Mouse (Mus musculus): Measurements from ENCODE around the gene Anp32a.

Gene Anp32a

GRCm38 (mm10) chr9:62341123-62341486 lies at the start of gene Anp32a:
Gene Anp32a, plus strand, starts transcription at chr9:62341293.
- ChIA-PET POLR2A (interaction anchor here in 3 of 4 experiments (0.5 to 2.5 kb wide), 11 partner anchors 9 to 427 kb away, joined by 3 to 12 read pairs (median 4); partner anchors contain the start of genes Glce (in 1 of the 3) and Rplp1 (in 1 of the 3)), CTCF (interaction anchor here in 2 of 4 experiments (0.5 to 1.3 kb wide), 6 partner anchors 9 to 356 kb away, joined by 3 to 5 read pairs (median 4); no protein-coding TSS in a partner anchor)

DNA sequence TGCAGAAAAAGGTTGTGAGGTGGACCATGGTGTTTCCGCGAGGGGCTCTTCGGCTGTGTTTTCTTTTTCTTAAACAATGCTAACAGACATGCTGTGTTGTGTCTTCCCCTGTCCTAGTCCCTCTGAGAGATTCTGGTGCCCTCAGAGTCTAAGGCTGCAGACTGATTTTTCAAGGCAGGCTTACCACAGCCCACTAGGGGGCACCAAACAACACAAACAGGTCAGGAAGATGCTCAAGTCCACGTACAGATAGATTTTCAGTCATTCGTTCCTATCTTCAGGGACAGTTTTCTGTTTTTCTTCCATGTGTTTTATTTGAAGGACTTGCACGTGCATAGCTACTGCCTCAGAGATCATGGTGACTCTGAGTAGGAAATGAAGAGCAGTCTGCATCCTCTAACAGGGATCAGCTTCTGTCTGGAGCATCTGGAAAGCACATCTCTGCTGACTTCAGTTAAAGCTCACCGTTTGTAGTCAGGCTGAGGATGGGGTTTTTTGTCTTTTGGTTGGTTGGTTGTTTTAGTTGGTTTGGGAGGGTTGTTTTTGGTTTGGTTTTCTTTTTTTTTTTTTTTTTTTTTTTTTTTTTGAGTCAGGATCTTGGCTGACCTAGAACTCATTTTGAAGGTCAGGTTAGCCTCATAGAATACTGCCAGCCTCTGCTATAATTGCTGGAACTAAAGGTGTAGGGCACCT lies 45.9 kb upstream of the Anp32a start:
- POLR2A ChIA-PET = interaction anchor here in 2 of 4 experiments (0.6 to 0.8 kb wide), 4 partner anchors 9 to 252 kb away, joined by 3 to 5 read pairs (median 4); no protein-coding TSS in a partner anchor

DNA sequence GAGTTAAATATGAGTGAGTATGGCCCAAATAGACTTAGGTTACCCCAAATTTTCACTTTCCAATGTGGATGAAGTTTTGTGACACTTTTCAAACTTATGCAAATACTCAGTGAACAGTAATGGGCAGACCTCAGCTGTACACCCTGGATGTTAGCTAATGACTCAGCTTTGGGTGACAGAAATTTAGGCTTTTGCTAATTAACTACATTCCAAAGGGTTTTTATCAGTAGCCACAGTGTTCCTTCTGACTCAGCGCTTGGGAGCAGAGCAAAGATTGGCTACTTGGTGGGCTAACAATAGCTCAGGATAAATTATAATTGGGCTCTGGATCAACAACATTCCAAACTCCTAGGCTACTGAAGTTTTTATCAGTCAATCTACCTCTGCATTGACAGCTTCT lies 44.2 kb upstream of the Anp32a start:
- CTCF ChIA-PET = interaction anchor here in 3 of 4 experiments (0.5 to 3.9 kb wide), 10 partner anchors 8 to 450 kb away, joined by 3 to 25 read pairs (median 4); no protein-coding TSS in a partner anchor
- POLR2A ChIA-PET = interaction anchor here in 2 of 4 experiments (0.5 to 1.2 kb wide), 5 partner anchors 37 to 589 kb away, joined by 3 to 4 read pairs (median 3); no protein-coding TSS in a partner anchor

More for the DNA sequence above, 45.9 kb upstream of the Anp32a start:
- CTCF ChIA-PET = interaction anchor here (0.6 to 3.9 kb wide), 19 partner anchors 9 to 334 kb away, joined by 3 to 25 read pairs (median 4); partner anchors contain the start of gene Glce (in 1 of the 4)

- CTCF ChIA-PET = interaction anchor here in 2 of 4 experiments (0.8 to 1.6 kb wide), 2 partner anchors 10 to 234 kb away, joined by 3 to 7 read pairs; no protein-coding TSS in a partner anchor
- POLR2A ChIA-PET = interaction anchor here in 2 of 4 experiments (1.1 kb wide), 2 partner anchors 23 to 504 kb away, joined by 3 read pairs; no protein-coding TSS in a partner anchor
Observed at GRCm38 (mm10) chr9:62315556-62315955, 25.5 kb upstream of the Anp32a start.

DNA sequence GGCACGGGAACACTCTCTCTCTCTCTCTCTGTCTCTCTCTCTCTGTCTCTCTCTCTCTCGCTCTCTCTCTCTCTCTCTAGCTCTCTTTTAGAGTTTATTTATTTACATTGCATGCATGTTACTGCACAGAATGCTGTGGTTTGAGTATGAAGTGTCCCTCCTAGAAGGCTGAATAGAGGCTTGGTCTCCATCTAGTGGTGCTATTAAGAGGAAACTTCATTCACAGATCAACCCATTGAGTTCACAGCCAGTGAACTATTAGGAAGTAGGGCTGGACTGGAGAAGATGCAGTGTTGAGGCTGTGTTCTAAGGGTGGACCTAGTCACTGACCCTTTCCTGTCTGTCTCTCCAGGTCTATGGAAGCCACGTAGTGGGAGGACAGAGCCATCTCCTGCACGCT lies 22.4 kb upstream of the Anp32a start:
- POLR2A ChIA-PET = interaction anchor here in 2 of 4 experiments (0.6 to 0.7 kb wide), 3 partner anchors 13 to 193 kb away, joined by 3 read pairs; no protein-coding TSS in a partner anchor
- CTCF ChIA-PET = interaction anchor here in 1 of 4 experiments (0.6 kb wide), 1 partner anchor 573 kb away, joined by 3 read pairs; no protein-coding TSS in a partner anchor

DNA sequence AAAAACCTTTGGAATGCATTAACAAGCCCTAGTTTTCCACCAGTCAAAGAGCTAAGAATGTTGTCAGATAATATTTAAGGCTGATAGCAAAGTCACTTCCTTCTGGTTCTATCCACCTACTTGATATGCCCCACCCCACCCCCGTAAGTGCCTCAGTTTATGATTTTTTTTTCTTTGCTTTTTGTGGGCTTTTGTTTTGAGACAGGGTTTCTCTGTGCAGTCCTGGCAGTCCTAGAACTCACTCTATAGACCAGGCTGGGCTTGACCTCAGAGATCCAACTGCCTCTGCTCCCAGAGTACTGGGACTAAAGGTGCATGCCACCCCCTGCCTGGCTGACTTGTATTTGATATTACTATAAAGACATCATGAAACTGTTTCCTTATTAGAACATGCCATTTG lies 17.3 kb upstream of the Anp32a start:
- ChIA-PET POLR2A (interaction anchor here in 1 of 4 experiments (1.1 kb wide), 1 partner anchor 25 kb away, joined by 3 read pairs; no protein-coding TSS in a partner anchor), CTCF (interaction anchor here in 1 of 4 experiments (0.9 kb wide), 1 partner anchor 450 kb away, joined by 3 read pairs; no protein-coding TSS in a partner anchor)

GRCm38 (mm10) chr9:62325965-62326364 lies 15.1 kb upstream of the Anp32a start:
- CTCF ChIA-PET = interaction anchor here (0.5 to 1.6 kb wide), 31 partner anchors 9 to 759 kb away, joined by 3 to 14 read pairs (median 3); no protein-coding TSS in a partner anchor

GRCm38 (mm10) chr9:62334298-62334825 lies 6.7 kb upstream of the Anp32a start:
- CTCF ChIA-PET = interaction anchor here (0.5 to 2.2 kb wide), 9 partner anchors 8 to 560 kb away, joined by 3 to 14 read pairs (median 5); no protein-coding TSS in a partner anchor
- POLR2A ChIA-PET = interaction anchor here in 3 of 4 experiments (0.6 to 3.2 kb wide), 10 partner anchors 8 to 229 kb away, joined by 3 to 8 read pairs (median 3); no protein-coding TSS in a partner anchor

More at GRCm38 (mm10) chr9:62325965-62326364, 15.1 kb upstream of the Anp32a start:
- POLR2A ChIA-PET = interaction anchor here in 2 of 4 experiments (0.6 to 1.1 kb wide), 2 partner anchors 22 to 55 kb away, joined by 3 read pairs; no protein-coding TSS in a partner anchor

DNA sequence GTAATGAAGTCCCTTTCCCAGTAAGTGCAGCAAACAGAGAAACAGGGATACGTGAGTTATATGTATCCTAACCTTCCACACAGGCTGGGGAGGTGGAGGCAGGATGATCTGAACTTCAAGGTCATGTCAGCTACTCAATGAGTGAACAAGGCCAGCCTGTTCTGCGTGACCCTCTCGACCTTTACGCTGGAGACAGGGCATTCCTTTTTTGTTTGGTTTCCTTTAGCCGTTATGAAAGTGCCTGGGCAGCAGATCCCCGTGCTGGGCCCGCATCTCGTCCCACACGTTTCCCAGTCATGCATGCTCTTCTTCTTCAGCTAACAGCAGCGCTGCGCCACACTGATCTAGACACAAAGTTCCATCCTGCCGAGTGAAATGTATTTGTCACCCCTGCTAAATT lies 5.7 kb upstream of the Anp32a start:
- POLR2A ChIA-PET = interaction anchor here in 2 of 4 experiments (0.9 to 3.2 kb wide), 11 partner anchors 9 to 80 kb away, joined by 3 to 8 read pairs (median 4); no protein-coding TSS in a partner anchor
- CTCF ChIA-PET = interaction anchor here in 3 of 4 experiments (0.5 to 2.2 kb wide), 8 partner anchors 10 to 215 kb away, joined by 3 to 14 read pairs (median 4); no protein-coding TSS in a partner anchor

DNA sequence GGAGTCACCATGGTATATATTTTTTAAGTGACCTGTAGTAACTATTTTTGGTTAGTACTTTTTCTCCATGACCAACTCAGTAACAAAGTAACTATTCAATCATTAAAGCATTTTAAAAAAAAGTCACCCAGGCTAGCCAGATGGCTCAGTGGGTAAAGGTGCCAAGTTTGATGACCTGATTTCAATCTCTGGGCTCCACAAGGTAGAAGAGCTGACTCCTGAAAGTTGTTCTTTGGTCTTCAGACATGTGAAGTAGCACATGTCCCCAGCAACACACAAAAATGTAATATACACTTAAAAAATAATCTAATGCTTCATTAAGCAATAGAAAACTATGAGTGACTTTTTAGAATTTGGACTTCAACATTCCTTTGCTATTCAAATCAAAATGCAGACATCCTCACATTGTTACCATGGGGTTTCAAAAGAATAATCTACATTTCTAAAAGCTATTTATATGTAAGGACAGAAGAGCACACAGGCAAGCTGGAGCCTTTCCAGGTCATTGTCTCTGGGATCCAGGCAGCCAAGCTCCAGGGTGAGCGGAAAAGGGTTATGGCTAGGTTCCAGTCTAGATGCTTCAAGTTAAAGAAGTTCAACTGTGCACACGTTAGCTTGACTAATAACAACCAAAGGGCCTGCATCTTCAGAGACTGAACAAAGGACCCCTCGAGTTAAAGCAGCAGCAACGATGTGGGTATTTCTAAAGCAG lies 3.0 kb upstream of the Anp32a start:
- ChIA-PET POLR2A (interaction anchor here in 3 of 4 experiments (0.7 to 2.2 kb wide), 15 partner anchors 11 to 424 kb away, joined by 3 to 9 read pairs (median 3); partner anchors contain the start of genes Glce (in 1 of the 3) and Rplp1 (in 1 of the 3)), CTCF (interaction anchor here in 3 of 4 experiments (0.6 to 1.8 kb wide), 5 partner anchors 12 to 1281 kb away, joined by 3 to 7 read pairs (median 4); no protein-coding TSS in a partner anchor)

DNA sequence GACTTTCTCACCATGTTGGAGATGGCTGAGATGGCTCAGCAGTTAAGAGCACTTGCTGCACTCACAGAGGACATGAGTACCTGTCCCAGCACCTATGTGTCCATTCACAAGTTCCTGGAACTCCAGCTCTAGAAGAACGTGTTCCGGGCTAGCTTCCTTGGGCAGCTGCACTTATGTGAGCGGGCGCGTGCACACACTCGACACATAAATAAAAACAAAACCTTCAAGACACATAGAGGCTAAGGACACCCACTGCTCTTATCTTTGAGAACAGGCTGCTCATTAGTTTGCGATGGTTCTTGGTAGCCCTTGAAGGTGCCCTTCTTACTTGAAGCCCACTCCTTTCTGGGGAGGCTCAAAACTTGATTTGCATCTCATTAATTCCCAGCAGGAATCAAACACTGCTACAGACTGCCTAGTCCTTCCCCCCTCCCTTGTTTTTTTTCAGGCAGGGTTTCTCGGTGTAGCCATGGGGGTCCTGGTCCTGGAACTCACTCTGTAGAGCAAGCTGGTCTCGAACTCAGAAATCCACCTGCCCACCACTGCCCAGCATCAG lies 2.4 kb upstream of the Anp32a start:
- POLR2A ChIA-PET = interaction anchor here (0.6 to 2.2 kb wide), 20 partner anchors 10 to 428 kb away, joined by 3 to 9 read pairs (median 3); partner anchors contain the start of genes Glce (in 1 of the 4) and Rplp1 (in 1 of the 4)

DNA sequence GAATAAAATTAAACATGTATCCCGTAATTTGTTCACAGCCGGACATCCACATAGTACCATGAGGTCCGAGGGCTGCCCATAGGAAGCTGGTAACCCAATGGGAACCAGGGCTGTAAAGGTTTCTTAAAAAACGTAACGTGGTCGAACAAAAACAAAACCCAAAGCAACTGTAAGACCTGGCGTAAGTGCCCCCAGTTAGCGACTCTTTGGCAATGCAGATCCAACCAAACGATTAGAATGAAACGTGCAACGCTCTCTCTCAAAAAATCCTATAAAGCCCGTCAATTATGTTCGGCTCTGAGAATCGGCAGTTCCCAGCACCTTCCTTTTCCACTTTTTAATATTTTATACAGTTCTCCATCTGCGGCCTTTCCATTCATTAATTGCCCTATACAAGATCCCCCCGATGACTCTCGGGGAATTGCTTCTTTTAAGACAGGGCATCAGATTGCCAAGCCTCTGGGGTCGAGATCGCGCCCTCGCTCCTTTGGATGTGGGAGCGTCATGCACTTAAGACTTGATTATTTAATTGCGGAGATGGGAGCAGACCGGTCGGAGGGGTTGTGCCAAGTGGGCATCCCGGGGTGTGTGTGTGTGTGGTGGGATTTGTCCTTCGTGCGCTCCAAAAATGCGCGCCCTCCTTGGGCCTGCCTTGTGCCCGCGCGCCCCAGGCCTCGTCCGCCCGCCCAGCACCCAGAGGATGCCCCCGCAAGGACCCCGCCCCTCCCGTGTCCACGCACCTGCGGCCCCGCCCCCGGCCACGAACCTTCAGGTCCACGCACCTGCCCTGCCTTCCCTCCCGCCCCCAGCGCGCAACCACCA lies 581 bp upstream of the Anp32a start:
- POLR2A ChIA-PET = interaction anchor here in 3 of 4 experiments (0.5 to 1.7 kb wide), 8 partner anchors 9 to 430 kb away, joined by 3 to 12 read pairs (median 4); no protein-coding TSS in a partner anchor
- CTCF ChIA-PET = interaction anchor here in 1 of 4 experiments (1.0 to 1.4 kb wide), 2 partner anchors 32 to 300 kb away, joined by 3 to 4 read pairs; no protein-coding TSS in a partner anchor

More for the DNA sequence above, 2.4 kb upstream of the Anp32a start:
- CTCF ChIA-PET = interaction anchor here in 3 of 4 experiments (0.7 to 1.8 kb wide), 5 partner anchors 13 to 1282 kb away, joined by 3 to 6 read pairs (median 3); no protein-coding TSS in a partner anchor

DNA sequence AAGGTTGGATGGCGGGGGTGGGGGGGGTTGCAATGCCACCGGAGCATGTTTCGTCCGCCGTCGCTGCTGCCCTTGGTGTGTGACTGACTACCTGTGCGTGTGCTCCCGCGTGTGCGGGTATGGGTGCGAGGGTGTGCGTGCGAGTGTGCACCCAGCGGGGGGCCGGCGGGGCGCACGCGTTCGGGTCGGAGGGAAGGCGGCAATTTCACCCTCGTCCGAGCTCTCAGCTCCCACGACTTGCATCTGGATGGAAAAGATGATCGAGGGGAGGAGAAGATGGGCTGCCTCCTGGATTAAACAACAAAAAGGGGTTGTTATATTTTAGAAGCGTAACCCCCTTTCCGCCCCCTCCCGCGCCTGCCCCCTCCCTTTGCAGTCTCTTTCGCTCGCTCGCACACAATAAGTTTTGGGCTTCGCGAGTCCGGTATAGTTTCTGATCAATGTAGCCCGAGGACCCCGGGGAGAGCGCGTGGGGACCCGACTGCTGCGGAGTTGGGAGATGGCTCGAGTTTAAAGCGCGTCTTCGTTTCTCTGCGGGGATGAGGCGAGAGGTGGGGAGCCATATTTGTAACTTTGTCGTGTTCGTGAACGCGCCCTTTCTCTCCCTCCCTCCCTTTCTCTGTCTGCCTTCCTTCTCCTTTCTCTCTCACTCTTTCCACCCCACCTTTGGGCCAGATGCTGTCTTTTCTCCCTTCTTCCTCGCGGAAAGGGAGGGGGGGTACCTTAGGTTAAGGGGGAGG lies 778 bp downstream of the Anp32a start:
- CTCF ChIA-PET = interaction anchor here in 2 of 4 experiments (0.5 to 1.5 kb wide), 12 partner anchors 10 to 357 kb away, joined by 3 to 5 read pairs (median 4); no protein-coding TSS in a partner anchor
- POLR2A ChIA-PET = interaction anchor here in 3 of 4 experiments (0.7 to 4.3 kb wide), 21 partner anchors 8 to 428 kb away, joined by 3 to 41 read pairs (median 4); partner anchors contain the start of genes Coro2b (in 1 of the 3), Glce (in 1 of the 3) and Rplp1 (in 1 of the 3)

DNA sequence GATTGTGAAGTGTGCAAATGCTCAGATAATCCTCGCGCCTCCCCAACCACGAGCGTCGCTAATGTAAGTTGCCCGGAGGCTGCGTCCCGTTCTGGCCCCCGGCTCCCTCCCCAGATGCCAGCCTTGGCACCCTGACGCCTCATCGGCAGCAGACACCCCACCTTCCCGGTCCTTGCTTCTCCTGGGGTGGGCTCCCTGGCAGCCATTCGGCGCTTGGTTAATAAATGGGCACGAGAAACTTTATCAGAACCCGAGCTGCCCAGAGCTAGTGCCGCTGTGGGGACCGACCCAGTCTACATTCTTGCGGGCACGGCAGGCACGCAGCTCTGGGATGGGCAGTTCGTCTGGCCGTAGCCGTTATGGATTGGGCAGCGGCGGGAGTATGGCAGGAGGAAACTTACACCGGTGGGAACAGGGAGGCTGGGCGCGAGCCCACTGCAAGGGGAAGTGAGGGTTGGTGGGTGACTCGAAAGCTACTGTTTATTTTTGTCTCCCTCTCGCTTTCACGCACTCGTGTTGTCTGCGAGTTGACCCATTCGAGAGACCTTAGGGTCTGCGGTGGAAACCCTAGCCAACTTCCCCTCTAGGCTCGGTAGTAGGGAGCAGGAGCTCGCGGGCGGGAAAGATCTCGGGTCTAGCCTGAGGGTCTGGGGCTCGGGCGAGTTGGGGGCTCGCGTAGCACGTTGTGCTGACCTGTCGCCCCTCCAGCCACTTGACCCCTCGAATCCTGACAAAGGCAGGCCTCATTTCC lies 1.5 kb downstream of the Anp32a start:
- CTCF ChIA-PET = interaction anchor here (0.6 to 1.8 kb wide), 13 partner anchors 17 to 437 kb away, joined by 3 to 5 read pairs (median 3); no protein-coding TSS in a partner anchor
- POLR2A ChIA-PET = interaction anchor here in 3 of 4 experiments (0.6 to 4.3 kb wide), 22 partner anchors 8 to 220 kb away, joined by 3 to 41 read pairs (median 4); partner anchors contain the start of gene Coro2b (in 1 of the 3)
